Mouse (Mus musculus) cerebellum, postnatal 10 days (tissue): ENCODE results near the gene Olfr1137.

Experiments used
- DNase-seq, 2 experiments: peaks; one replicate each; pipeline ENCODE4 v3.0.0; 2021; ENCODE audit warnings: mixed read lengths in 2 of 2

The Olfr1137 gene

GRCm38 (mm10) chr2:87713079-87713478 lies at the start of gene Olfr1137:
Olfr1137 (minus strand) TSS chr2:87713179.
- no peak for DNase-seq

GRCm38 (mm10) chr2:87753891-87754290 lies 40.9 kb upstream of the Olfr1137 start, which contains the start of gene Olfr1141:
Olfr1141 (minus strand) TSS chr2:87753991.
- DNase-seq: no peak

- DNase-seq: no peak
Measured at GRCm38 (mm10) chr2:87743452-87743851, 30.5 kb upstream of the Olfr1137 start, which contains the start of gene Olfr1140. Olfr1140 (plus strand) TSS chr2:87743752.

GRCm38 (mm10) chr2:87739878-87740277 lies 26.9 kb upstream of the Olfr1137 start, which contains the start of gene Olfr1138:
Olfr1138 (minus strand) TSS chr2:87739978.
- no peak for DNase-seq

GRCm38 (mm10) chr2:87693847-87694246 lies 19.1 kb downstream of the Olfr1137 start, which contains the start of gene Olfr1136:
Olfr1136 (minus strand) TSS chr2:87693947.
- no peak for DNase-seq

GRCm38 (mm10) chr2:87673564-87673963 lies 39.4 kb downstream of the Olfr1137 start, which contains the start of gene Olfr1135:
Olfr1135 (minus strand) TSS chr2:87673664.
- DNase-seq: no peak
